Mouse (Mus musculus) stomach, postnatal 0 days (tissue): ENCODE results near the gene Spata1.

Source experiments
- CTCF ChIP-seq: IDR thresholded peaks from 2 replicates; pipeline ENCODE4 v1.5.1; 2016; ENCODE audit warnings: antibody characterized with exemption, low read depth, mild to moderate bottlenecking, moderate library complexity
- EP300 ChIP-seq: optimal IDR thresholded peaks from 2 replicates; pipeline ENCODE3; 2016; ENCODE audit warnings: antibody characterized with exemption

GRCm38 (mm10) chr3:146440011-146440410 is 59.5 kb downstream of the Spata1 start:
- no peak for TF ChIP-seq EP300
- TF ChIP-seq CTCF, result no peak
